Mouse (Mus musculus): Measurements from ENCODE around the gene Gm17662.

- TF ChIP-seq CTCF (conservative IDR thresholded peaks at IDR 0.05 in 1 of 2, IDR thresholded peaks at IDR 0.05 in 1 of 2; ENCODE audit: low read depth in 2 of 2, low read length in 2 of 2) = no peak
- TF ChIP-seq CHD2 (IDR thresholded peaks at IDR 0.05; ENCODE audit: low read length) = no peak
- no peak for TF ChIP-seq TBP (conservative IDR thresholded peaks at IDR 0.05; ENCODE audit: low read depth, low read length)
- TF ChIP-seq CHD1 (IDR thresholded peaks at IDR 0.05; ENCODE audit: low read depth, low read length) = no peak
- TF ChIP-seq TCF12 (IDR thresholded peaks at IDR 0.05; ENCODE audit: low read depth, low read length) = no peak
- TF ChIP-seq ZNF384 (IDR thresholded peaks at IDR 0.05; ENCODE audit: low read depth, low read length) = no peak
- no peak for TF ChIP-seq POLR2AphosphoS2 (IDR thresholded peaks at IDR 0.05; ENCODE audit: low read depth, low read length)
- no peak for TF ChIP-seq EP300 (IDR thresholded peaks at IDR 0.05; ENCODE audit: low read length)
- no peak for TF ChIP-seq NRF1 (IDR thresholded peaks at IDR 0.05; ENCODE audit: low read depth, low read length)
- TF ChIP-seq MAFK (IDR thresholded peaks at IDR 0.05; ENCODE audit: insufficient replicate concordance, low read length) = no peak
- no peak for TF ChIP-seq MYC (IDR thresholded peaks at IDR 0.05; ENCODE audit: low read depth, low read length)
- no peak for TF ChIP-seq SMC3 (IDR thresholded peaks at IDR 0.05; ENCODE audit: low read depth, low read length)
Observed at GRCm38 (mm10) chr4:104902836-104903235, 45.7 kb downstream of the Gm17662 start.
